Comparison of ENCODE assay signal across 22 mouse cellular contexts in genomic region chr11:80794290-80794689, GRCm38 (mm10).
"Had no signal": no experiment of that assay in that cellular context is flagged by ENCODE, and none has a peak within 500 bp of the region (broad histone marks: within the 10 kb centered on the region; RNA-seq: fewer than 3 reads in every experiment).

No protein-coding gene starts in this region.

- H3K4me2 ChIP-seq: heart, embryonic 11.5 days; heart, embryonic 13.5 days; heart, embryonic 15.5 days; hindbrain, embryonic 13.5 days; hindbrain, embryonic 15.5 days; limb, embryonic 12.5 days had no signal

- H3K27me3 ChIP-seq: heart, embryonic 13.5 days; heart, embryonic 15.5 days; hindbrain, embryonic 13.5 days; hindbrain, embryonic 15.5 days; limb, embryonic 12.5 days had no signal

- H3K9ac ChIP-seq: heart, embryonic 13.5 days; heart, embryonic 15.5 days; hindbrain, embryonic 13.5 days; hindbrain, embryonic 15.5 days; limb, embryonic 12.5 days had no signal

- H3K4me1 ChIP-seq: hindbrain, embryonic 13.5 days; hindbrain, embryonic 15.5 days; limb, embryonic 10.5 days; limb, embryonic 12.5 days had no signal

- ATAC-seq: hindbrain, postnatal 0 days; intestine, embryonic 16.5 days had no signal

- H3K36me3 ChIP-seq: heart, embryonic 13.5 days; heart, embryonic 15.5 days; hindbrain, embryonic 13.5 days; hindbrain, embryonic 15.5 days; limb, embryonic 10.5 days; limb, embryonic 12.5 days had no signal

- H3K4me3 ChIP-seq: heart, embryonic 13.5 days; heart, embryonic 15.5 days; hindbrain, embryonic 13.5 days; hindbrain, embryonic 15.5 days; layer of hippocampus, adult 2 months; left cerebral cortex, adult 2 months; limb, embryonic 10.5 days; limb, embryonic 12.5 days had no signal

- H3K9me3 ChIP-seq: heart, embryonic 13.5 days; heart, embryonic 15.5 days; hindbrain, embryonic 13.5 days; hindbrain, embryonic 15.5 days; limb, embryonic 10.5 days; limb, embryonic 12.5 days had no signal

- H3K27ac ChIP-seq: heart, embryonic 13.5 days; heart, embryonic 15.5 days; hindbrain, embryonic 13.5 days; hindbrain, embryonic 15.5 days; hindbrain, postnatal 0 days; layer of hippocampus, adult 2 months; left cerebral cortex, adult 2 months; limb, embryonic 10.5 days; limb, embryonic 12.5 days had no signal

- DNase-seq: gastrocnemius, postnatal 14 days; gastrocnemius, postnatal 36 days; heart, adult 18-20 months; heart, postnatal 14 days; heart, postnatal 36 days; kidney, adult 11 months; kidney, adult 2 months; kidney, adult 9 months; kidney, postnatal 10 days; kidney, postnatal 25 days; kidney, postnatal 4 days had no signal
